Mouse (Mus musculus) embryonic fibroblast, embryonic 13.5 days (primary cell): ENCODE measurements around the gene Zc3h12a.

Source experiments
- CTCF ChIP-seq: IDR thresholded peaks from 2 replicates; pipeline ENCODE4 v1.5.1; 2011; ENCODE audit warnings: mild to moderate bottlenecking, control low read depth, low read length, moderate library complexity, borderline replicate concordance; ENCODE audit not compliant: insufficient read depth
- POLR2A ChIP-seq: IDR thresholded peaks from 2 replicates; pipeline ENCODE4 v1.6.1; 2011; ENCODE audit warnings: low read depth, mild to moderate bottlenecking, control low read depth, low read length, moderate library complexity

- TF ChIP-seq POLR2A = no peak
- no peak for TF ChIP-seq CTCF
Measured at GRCm38 (mm10) chr4:125144211-125144610, 16.6 kb upstream of the Zc3h12a start.
